Mouse (Mus musculus) midbrain, embryonic 12.5 days (tissue): Measurements from ENCODE around the gene Cx3cl1. TPM values are rescaled to one million over a fixed set of nuclear protein-coding genes. Genes with fewer than 3 reads are reported as not detected.

Source experiments
- ATAC-seq: fragments of 200-750 bp; cut with Nextera tagmentation; 2 replicates; pipeline ENCODE4 v1.8.0; 2017; ENCODE audit warnings: low read depth, moderate TSS enrichment, moderate library complexity; ENCODE audit not compliant: low FRiP score
- H3K27ac ChIP-seq: fragments of 300-500 bp; sonication (generic); replicated peaks from 2 replicates; pipeline ENCODE4 v1.5.1; 2016; ENCODE audit warnings: mild to moderate bottlenecking
- H3K27me3 ChIP-seq: fragments of 300-500 bp; sonication (generic); 2 replicates; pipeline ENCODE4 v1.6.1; 2016; ENCODE audit warnings: mild to moderate bottlenecking
- H3K36me3 ChIP-seq: fragments of 300-500 bp; sonication (generic); 2 replicates; pipeline ENCODE4 v1.6.1; 2016
- H3K4me1 ChIP-seq: fragments of 300-500 bp; sonication (generic); 2 replicates; pipeline ENCODE4 v1.6.1; 2016
- H3K4me2 ChIP-seq: fragments of 300-500 bp; sonication (generic); replicated peaks from 2 replicates; pipeline ENCODE4 v1.6.1; 2016; ENCODE audit warnings: mild to moderate bottlenecking, moderate library complexity
- H3K4me3 ChIP-seq: fragments of 300-500 bp; sonication (generic); 2 replicates; pipeline ENCODE4 v1.5.1; 2016; ENCODE audit warnings: mild to moderate bottlenecking
- H3K9ac ChIP-seq: fragments of 300-500 bp; sonication (generic); replicated peaks from 2 replicates; pipeline ENCODE4 v1.6.1; 2016; ENCODE audit warnings: mild to moderate bottlenecking, moderate library complexity
- H3K9me3 ChIP-seq: fragments of 300-500 bp; sonication (generic); 2 replicates; pipeline ENCODE4 v1.6.1; 2016; ENCODE audit warnings: mild to moderate bottlenecking
- WGBS: fragments of 180-500 bp; shearing (Covaris S2); methylation state at CpG from one replicate; pipeline ENCODE4 v1.1.7; 2016; 5-methylcytosine and 5-hydroxymethylcytosine counted together
- polyA plus RNA-seq: library from polyadenylated mRNA; unstranded; fragments of >200 nt; fragmentation: Nextera tagmentation; extraction: Ambion mirVana; gene quantifications from 2 replicates; pipeline ENCODE4 v1.2.1, GENCODE M21; 2016

Cx3cl1 gene
- polyA plus RNA-seq, 1 experiment from 2014 or later = 8.2 TPM

DNA sequence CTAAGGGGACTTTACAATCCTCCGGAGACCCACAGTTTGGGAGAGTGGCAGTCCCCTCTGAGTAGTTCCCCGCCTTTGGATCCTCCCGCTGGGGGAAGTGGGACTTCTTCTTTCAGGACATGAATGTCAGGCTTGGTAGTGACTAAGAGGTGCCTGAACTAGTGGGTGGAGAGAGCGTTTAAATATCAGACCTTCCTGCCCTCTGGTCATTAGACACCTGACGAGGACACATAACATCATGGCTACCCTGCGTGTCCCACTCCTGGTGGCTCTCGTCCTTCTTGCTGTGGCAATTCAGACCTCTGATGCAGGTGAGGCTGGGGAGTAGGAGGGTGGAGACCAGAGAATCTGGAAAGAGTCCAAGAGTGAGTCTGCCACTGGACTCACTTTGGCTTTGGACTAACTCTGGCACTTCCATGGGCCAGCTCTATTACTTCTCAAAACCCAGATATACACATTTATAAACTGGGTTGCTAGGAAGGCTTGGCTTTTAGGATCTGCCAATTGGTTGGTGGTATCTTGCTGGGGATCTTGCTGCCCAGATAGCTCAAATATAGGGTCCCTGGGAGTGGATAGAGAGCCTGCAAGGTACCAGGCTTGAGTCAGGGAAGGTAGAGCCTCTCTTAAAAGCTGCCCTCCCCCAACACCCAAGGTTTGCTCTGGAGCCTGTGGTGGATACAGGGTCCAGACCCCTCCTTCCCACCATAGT lies 26.2 kb upstream of the Cx3cl1 start, which contains the start of gene Ccl22:
Gene Ccl22, plus strand, starts transcription at position 115 of the 709 bp plus-strand sequence.
- Histone ChIP-seq H3K27me3 (no peaks in the 10 kb centered on the region), H3K4me3 (no peak within 1 kb of the TSS), H3K36me3 (no peaks in the 10 kb centered on the region), H3K9ac (no peak within 1 kb of the TSS), H3K4me1 (no peaks in the 10 kb centered on the region), H3K4me2 (no peak within 1 kb of the TSS), H3K27ac (no peak within 1 kb of the TSS), H3K9me3 (no peaks in the 10 kb centered on the region)
- WGBS = 93% methylated on average over 7 of the region's 7 CpGs
- no peak for ATAC-seq

DNA sequence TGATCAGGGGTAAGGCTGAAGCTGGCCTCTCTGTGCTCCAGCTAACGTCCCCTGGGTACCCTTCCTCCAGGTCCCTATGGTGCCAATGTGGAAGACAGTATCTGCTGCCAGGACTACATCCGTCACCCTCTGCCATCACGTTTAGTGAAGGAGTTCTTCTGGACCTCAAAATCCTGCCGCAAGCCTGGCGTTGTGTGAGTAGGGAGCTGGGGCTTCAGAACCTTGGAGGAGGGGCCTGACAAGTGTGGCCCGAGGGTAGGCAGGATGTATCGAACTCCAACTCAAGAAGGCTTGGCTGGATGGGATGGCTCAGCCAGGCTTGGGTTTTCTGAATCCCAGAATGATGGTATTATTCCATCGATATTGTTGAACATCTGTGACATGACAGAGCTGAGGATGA lies 25.0 kb upstream of the Cx3cl1 start:
- H3K4me3 ChIP-seq = no peak overlapping the region

GRCm38 (mm10) chr8:94748363-94748762 lies 23.4 kb upstream of the Cx3cl1 start:
- Histone ChIP-seq H3K4me2 (no peak overlapping the region), H3K27ac (no peak overlapping the region), H3K36me3 (no peaks in the 10 kb centered on the region), H3K9ac (no peak overlapping the region), H3K9me3 (no peaks in the 10 kb centered on the region), H3K4me3 (no peak overlapping the region), H3K4me1 (no peaks in the 10 kb centered on the region), H3K27me3 (no peaks in the 10 kb centered on the region)
- ATAC-seq = no peak
- WGBS = 74% methylated on average over 4 of the region's 4 CpGs

More for the DNA sequence above, 25.0 kb upstream of the Cx3cl1 start:
- H3K36me3 ChIP-seq = no peaks in the 10 kb centered on the region
- H3K9me3 ChIP-seq = no peaks in the 10 kb centered on the region
- ATAC-seq = no peak
- H3K9ac ChIP-seq = no peak overlapping the region
- H3K27ac ChIP-seq = no peak overlapping the region
- no peak overlapping the region for H3K4me2 ChIP-seq
- no peaks in the 10 kb centered on the region for H3K4me1 ChIP-seq
- no peaks in the 10 kb centered on the region for H3K27me3 ChIP-seq
- 86% methylated on average over 8 of the region's 8 CpGs for WGBS

DNA sequence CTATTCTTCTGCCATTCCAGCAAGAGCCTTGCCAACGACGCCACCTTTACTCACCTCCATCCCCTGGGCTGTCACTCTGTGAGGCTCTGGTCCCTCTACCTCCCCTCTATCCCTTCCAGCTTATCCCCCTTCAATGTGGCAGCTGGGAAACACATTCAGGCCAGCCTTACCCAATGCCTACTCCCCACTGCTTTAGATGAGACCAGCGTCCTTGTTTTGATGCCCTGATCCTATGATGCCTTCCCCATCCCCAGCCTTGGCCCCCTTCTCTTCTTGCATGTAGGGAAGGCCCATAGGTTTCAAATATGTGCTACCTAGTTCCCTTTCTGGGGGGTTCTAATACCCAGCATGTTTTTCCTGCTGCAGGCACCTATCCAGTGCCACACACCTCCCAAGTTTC lies 21.9 kb upstream of the Cx3cl1 start:
- no peak for ATAC-seq
- Histone ChIP-seq H3K9ac (no peak overlapping the region), H3K27ac (no peak overlapping the region), H3K36me3 (no peaks in the 10 kb centered on the region), H3K4me1 (no peaks in the 10 kb centered on the region), H3K4me2 (no peak overlapping the region), H3K9me3 (no peaks in the 10 kb centered on the region), H3K27me3 (no peaks in the 10 kb centered on the region), H3K4me3 (no peak overlapping the region)
- WGBS = 83% methylated on average over 3 of the region's 3 CpGs

DNA sequence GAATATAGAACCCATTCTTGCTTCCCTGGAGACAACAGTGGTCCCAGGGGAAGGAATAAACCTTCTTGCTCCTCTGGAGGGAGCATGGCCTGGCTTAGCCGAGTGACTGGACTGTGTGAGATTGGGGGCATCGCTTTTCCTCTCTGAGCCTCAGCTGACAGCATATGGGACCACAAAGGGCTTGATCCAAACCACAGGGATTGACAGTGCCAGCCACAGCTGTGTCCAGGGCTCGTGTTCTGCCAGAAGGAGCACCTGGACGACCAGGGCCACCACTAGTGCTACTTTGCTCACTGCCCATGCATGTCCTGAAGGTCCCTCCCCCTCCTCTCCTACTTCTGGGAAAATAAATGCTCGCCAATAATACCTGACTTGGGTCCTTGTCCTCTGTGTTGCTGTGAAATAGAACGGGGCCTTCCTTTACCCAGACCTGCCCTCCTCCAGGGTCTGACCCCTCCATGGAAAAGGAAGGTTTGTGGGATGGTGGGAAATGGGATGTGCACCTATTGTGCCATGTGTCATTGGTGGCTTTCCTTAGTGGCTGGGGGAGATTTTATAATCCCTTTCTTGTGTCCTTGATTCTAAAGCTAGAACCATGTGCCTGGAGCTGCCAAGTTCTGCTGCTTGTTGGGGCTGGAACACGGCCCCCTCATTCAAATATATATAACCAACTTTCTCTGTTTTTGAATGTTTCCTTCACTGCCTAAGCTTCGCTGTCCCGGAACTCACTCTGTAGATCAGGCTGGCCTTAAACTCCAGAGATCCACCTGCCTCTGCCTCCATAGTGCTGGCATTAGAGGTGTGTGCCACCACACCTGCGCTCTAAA lies 20.6 kb upstream of the Cx3cl1 start:
- H3K4me1 ChIP-seq = no peaks in the 10 kb centered on the region
- no peak overlapping the region for H3K4me3 ChIP-seq
- no peak overlapping the region for H3K4me2 ChIP-seq
- H3K27ac ChIP-seq = no peak overlapping the region
- WGBS = 89% methylated on average over 10 of the region's 10 CpGs
- H3K27me3 ChIP-seq = no peaks in the 10 kb centered on the region
- no peaks in the 10 kb centered on the region for H3K9me3 ChIP-seq
- ATAC-seq = no peak
- no peaks in the 10 kb centered on the region for H3K36me3 ChIP-seq
- no peak overlapping the region for H3K9ac ChIP-seq

DNA sequence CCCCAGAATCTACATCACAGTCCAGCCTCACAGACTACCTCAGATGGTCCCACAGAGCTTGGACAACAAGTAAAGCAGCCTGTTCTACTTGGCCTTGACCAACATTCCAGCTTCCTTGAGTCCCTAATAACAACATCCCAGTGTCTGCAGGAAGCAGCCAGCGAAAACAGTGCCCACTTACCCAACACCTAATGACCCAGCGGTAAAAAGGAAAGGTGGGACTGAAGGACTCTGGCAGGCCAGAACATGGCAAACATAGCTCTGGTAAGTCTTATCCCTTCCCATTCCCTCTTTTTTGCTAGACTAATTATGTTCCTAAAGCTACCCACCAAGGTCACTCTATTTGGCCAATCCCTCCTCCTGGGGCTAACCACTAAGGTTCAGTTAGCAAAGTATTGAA lies 17.8 kb upstream of the Cx3cl1 start:
- no peak overlapping the region for H3K4me3 ChIP-seq
- 96% methylated on average over 2 of the region's 2 CpGs for WGBS
- no peak overlapping the region for H3K27ac ChIP-seq
- H3K9me3 ChIP-seq = no peaks in the 10 kb centered on the region
- H3K36me3 ChIP-seq = no peaks in the 10 kb centered on the region
- H3K9ac ChIP-seq = no peak overlapping the region
- H3K27me3 ChIP-seq = no peaks in the 10 kb centered on the region
- H3K4me2 ChIP-seq = no peak overlapping the region
- no peaks in the 10 kb centered on the region for H3K4me1 ChIP-seq
- ATAC-seq = no peak

- no peak overlapping the region for H3K27ac ChIP-seq
- ATAC-seq = no peak
- no peaks in the 10 kb centered on the region for H3K36me3 ChIP-seq
These were observed 17.3 kb upstream of the Cx3cl1 start for GRCm38 (mm10) chr8:94754486-94754885.

DNA sequence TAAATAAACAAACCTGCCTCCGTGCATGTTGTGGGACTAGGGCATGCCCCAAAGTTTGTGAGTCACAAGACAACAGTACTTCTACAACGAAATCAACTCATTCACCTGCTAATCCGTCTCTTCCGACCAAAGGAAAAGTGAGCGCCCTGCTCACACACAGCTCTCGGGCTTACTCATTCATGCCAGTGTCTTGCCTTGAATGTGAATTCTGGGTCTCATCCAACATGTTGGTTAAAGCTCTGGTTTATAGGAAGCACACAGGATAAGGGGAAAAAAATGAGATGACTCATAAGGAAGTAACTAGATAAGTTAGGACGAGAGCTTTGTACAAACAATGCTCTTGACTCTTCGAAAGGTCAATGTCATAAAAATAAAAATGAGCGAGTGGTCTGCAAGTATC lies 4.8 kb upstream of the Cx3cl1 start:
- ATAC-seq = no peak
- no peak overlapping the region for H3K27ac ChIP-seq
- peaks cover 12% of the 10 kb centered on the region for H3K4me1 ChIP-seq
- no peak overlapping the region for H3K4me3 ChIP-seq
- H3K9me3 ChIP-seq = no peaks in the 10 kb centered on the region
- H3K4me2 ChIP-seq = no peak overlapping the region
- WGBS = 78% methylated on average over 9 of the region's 9 CpGs
- H3K36me3 ChIP-seq = no peaks in the 10 kb centered on the region
- no peak overlapping the region for H3K9ac ChIP-seq
- H3K27me3 ChIP-seq = peaks cover 28% of the 10 kb centered on the region

More at GRCm38 (mm10) chr8:94754486-94754885, 17.3 kb upstream of the Cx3cl1 start:
- no peaks in the 10 kb centered on the region for H3K4me1 ChIP-seq
- no peak overlapping the region for H3K4me2 ChIP-seq
- no peak overlapping the region for H3K9ac ChIP-seq
- no peak overlapping the region for H3K4me3 ChIP-seq
- H3K27me3 ChIP-seq = no peaks in the 10 kb centered on the region
- WGBS = 60% methylated on average over 2 of the region's 2 CpGs
- no peaks in the 10 kb centered on the region for H3K9me3 ChIP-seq

- WGBS = 77% methylated on average over 6 of the region's 6 CpGs
- Histone ChIP-seq H3K9me3 (no peaks in the 10 kb centered on the region), H3K9ac (no peak overlapping the region), H3K4me3 (no peak overlapping the region), H3K27me3 (peaks cover 60% of the 10 kb centered on the region), H3K4me2 (no peak overlapping the region; the same call in 1 of the 2 replicates), H3K27ac (no peak overlapping the region), H3K4me1 (peaks cover 37% of the 10 kb centered on the region), H3K36me3 (no peaks in the 10 kb centered on the region)
- ATAC-seq = no peak
These were observed 864 bp upstream of the Cx3cl1 start for GRCm38 (mm10) chr8:94770945-94771344.

DNA sequence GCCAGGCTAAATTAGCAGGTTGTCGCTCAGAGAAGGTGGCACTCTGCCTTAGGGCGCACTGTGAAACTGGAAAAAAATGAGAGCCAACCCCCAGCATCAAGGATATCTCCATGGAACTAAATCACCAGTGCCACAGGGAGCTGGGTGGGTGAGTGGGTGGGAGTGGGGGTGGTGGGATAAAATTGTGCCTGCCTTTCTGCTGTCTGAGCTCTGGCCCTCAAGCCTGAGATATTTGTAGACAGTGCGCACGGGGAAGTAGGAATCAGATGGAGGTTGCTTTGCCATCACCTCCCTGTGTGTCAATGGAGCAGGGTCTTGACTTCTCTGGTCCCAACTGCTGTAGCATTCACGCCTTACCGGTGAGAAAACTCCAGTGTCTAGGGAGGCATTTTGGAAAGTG lies 1.2 kb downstream of the Cx3cl1 start:
- Histone ChIP-seq H3K9me3 (no peaks in the 10 kb centered on the region), H3K36me3 (no peaks in the 10 kb centered on the region), H3K4me3 (peak overlapping the region; percentile 55), H3K9ac (no peak overlapping the region), H3K4me2 (peak overlapping the region; percentile 94), H3K4me1 (peaks cover 39% of the 10 kb centered on the region), H3K27me3 (peaks cover 57% of the 10 kb centered on the region), H3K27ac (no peak overlapping the region)
- WGBS = 45% methylated on average over 6 of the region's 6 CpGs
- no peak for ATAC-seq

GRCm38 (mm10) chr8:94773700-94774171 lies 1.9 kb downstream of the Cx3cl1 start:
- H3K4me2 ChIP-seq = peak overlapping the region; percentile 94
- H3K27me3 ChIP-seq = peaks cover 57% of the 10 kb centered on the region
- peak overlapping the region; percentile 24; the same call in 1 of the 2 replicates for H3K9ac ChIP-seq
- no peaks in the 10 kb centered on the region for H3K36me3 ChIP-seq
- WGBS = 13% methylated on average over 12 of the region's 12 CpGs
- peaks cover 46% of the 10 kb centered on the region for H3K4me1 ChIP-seq
- H3K4me3 ChIP-seq = peak overlapping the region; percentile 55
- H3K27ac ChIP-seq = no peak overlapping the region
- no peaks in the 10 kb centered on the region for H3K9me3 ChIP-seq
- no peak for ATAC-seq

DNA sequence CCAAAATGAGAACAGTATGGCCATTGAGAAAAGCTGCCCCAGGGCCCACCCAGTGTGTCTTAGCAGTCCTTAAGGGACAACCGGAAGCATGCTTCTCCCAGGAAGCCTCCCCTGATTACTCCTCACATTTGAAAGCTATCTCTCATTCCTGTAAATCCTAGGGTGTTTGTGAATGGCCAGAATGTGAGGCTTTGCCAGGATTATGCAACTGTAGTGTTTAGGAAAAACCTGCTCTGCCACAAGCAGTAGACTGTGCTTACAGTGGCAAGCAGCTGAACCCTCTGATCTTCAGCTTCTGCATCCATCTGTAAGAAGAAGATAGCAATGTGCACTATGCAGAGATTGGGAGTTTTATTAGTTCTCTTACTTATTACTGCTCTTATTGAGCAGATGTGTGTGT lies 2.8 kb downstream of the Cx3cl1 start:
- ATAC-seq = no peak
- Histone ChIP-seq H3K4me2 (no peak overlapping the region), H3K9ac (no peak overlapping the region), H3K4me1 (peaks cover 46% of the 10 kb centered on the region), H3K4me3 (no peak overlapping the region), H3K36me3 (no peaks in the 10 kb centered on the region), H3K9me3 (no peaks in the 10 kb centered on the region), H3K27ac (no peak overlapping the region), H3K27me3 (peaks cover 56% of the 10 kb centered on the region)
- WGBS = 90% methylated on average over 1 of the region's 1 CpGs
